Mouse (Mus musculus) cerebellum, postnatal 4 days (tissue): ENCODE measurements around the gene Ikbip.

Experiments used
- DNase-seq, 2 experiments: peaks; one replicate each; pipeline ENCODE4 v3.0.0; 2022; ENCODE audit warnings: low spot score in 2 of 2, mixed read lengths in 1 of 2

Ikbip gene

DNA sequence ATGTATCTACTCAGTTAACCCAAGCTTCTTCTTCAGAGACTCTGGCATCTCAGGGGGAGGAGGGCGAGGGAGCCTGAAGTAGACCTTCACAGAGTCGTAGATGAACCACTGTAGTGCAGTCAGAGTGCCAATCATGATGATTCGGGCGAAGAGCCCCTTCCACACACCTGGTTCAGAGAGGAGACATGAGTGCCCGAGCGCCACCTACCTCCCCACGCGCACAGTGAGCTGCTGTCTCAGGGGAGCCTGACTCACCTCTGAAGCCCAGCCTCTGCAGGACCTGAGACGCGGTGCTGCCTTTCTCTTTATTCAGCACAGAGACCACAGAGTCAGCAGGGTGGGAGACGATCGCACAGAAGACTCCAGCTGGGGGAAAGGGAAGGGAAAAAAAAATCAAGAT lies 34.2 kb downstream of the Ikbip start:
- no peak for DNase-seq

- DNase-seq = no peak
Observed at GRCm38 (mm10) chr10:91122646-91123045, 39.9 kb downstream of the Ikbip start.

- peak in 1 of 2 experiments; percentile 31 for DNase-seq
Observed at GRCm38 (mm10) chr10:91123281-91123827, 40.6 kb downstream of the Ikbip start.

DNA sequence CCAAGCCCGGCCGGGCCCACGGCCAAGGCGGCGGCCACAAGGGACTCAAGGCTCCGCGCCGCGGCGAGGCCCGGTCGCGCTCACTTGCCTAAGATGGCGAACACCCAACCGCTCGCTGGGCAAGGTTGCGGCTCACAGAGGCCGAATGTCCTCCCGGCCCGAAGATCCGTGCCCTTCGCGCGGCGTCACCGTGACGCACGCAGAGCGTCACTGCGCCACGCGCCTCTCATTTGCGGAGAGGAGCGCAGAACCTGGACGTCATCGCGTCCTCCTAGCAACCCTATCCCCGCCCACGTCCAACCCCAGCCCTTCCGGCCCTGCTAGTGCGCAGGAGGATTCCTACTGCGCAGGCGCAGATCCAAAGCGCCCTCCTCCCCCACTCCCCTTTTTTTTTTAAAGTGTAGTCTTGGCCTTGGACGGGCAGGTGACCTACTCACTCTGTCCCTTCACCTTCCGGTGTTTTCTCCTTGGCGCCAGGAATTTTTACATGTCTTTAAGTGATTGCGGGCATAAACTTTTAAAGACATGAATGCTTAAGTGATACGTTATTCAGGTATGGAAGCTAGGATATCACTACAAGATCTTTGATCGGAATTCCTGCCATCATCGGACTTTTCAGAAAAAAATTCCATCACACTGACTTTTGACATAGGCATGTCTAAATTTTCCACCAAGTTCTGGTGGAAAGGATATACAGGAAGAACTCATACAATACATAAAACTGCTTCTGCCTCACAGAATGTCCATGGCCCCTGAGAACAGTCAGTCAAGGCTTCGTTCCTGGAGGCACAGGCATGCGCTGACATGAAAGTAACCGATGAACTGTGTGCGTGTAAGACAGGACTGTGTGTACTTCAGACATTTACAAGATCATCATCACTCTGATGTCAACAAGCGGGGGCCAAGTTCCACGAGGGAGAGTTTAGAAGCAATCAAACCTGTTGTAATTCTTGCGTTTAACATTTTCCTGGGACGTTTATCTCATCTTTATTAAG lies 41.4 kb downstream of the Ikbip start, which contains the start of gene Slc25a3:
TSS of gene Slc25a3 (minus strand) at position 232 of the 995 bp plus-strand sequence.
- peak; percentile 93 to 97 for DNase-seq

DNA sequence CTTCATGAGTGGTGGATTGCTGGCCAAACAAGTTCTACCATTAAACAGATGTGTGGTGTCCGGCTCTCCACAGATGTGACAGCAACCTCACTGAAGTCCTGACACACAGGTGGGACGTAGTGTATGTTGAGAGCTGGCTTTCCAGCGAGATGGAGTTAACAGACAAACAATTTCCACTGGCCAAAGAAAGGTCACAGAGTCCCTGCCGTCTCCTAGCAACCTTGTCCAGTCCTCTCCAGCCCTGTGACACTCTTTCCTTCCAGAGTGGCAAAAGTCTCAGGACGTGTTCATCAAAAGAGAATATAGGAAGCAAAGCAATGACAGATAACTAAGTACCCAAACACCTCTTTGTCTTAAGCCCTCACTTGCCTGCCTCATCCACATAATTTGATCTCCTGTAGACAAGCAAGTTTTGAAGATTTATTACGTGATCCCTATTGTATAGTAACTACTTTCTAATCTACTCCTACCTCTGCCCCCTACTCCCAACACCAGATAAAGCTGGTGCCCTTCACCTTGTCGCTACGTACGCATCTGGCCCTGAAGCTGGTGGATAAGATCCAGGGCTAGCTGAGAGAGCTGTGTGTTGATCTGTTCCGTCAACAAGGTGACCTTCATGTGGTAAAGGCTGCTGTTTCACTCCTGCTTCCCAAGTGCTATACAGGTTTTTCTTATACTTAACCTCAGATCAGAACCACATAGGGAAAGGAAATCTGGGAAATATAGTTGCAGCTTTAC lies 44.0 kb downstream of the Ikbip start:
- no peak for DNase-seq

GRCm38 (mm10) chr10:91127395-91127794 lies 44.7 kb downstream of the Ikbip start:
- DNase-seq = no peak

DNA sequence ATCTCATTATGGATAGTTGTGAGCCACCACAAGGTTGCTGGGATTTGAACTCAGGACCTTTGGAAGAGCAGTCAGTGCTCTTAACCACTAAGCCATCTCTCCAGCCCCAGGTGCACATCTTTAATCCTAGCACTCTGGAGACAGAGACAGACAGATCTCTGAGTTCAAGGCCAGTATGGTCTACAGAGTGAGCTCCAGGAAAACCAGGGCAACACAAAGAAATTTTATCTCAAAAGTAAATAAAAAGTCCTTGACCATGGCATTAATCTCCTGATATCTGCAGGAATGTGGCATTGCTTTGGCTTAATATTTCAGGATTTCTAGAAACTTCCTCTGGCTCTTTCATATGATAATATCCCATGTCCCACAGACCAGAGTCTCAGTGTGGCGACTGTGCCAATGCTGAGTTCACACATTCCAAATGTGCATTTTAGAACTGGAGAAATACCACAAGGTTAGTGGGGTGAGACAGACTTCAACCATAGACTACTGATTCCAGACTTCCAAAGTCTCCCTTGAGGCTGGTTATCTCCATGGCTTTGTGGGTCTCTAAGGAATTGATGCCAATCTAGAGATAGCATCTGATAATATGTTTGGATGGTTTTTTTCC lies 45.9 kb downstream of the Ikbip start:
- no peak for DNase-seq

DNA sequence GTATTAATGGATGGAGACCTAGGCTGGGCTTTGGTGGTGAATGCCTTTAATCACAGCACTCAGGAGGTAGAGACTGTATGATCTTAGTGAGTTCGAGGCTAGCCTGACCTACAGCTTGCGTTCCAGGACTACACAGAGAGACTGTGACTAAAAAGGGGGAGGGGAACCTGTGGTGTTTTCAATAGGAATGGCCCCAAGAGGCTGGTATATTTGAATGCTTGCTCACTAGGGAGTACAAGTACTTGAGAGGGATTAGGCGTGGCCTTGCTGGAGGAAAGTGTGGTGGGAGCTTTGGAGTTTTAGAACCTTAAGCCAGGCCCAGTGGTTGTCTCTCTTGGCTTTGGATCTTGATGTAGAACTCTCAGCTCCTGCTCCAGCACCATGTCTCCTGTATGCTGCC lies 48.1 kb downstream of the Ikbip start:
- DNase-seq = no peak

DNA sequence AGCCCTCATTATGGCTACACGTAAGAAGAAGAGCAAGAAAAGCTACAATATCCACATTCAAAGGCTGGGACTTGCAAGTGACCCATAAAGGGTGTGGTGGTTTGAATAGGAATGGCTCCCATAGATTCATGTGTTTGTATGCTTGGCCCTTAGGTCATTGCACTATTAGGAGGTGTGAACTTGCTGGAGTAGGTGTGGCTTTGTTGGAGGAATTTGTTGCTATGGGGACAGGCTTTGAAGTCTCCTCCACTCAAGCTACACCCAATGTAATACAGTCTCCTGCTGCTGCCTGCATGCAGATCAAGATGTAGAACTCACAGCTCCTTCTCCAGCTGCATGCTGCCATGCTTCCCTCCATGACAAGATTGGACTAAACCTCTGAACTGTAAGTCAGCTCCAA lies 48.8 kb downstream of the Ikbip start:
- no peak for DNase-seq

GRCm38 (mm10) chr10:91135302-91135972 lies 52.7 kb downstream of the Ikbip start:
- no peak for DNase-seq

- no peak for DNase-seq
Observed at GRCm38 (mm10) chr10:91137400-91137799, 54.7 kb downstream of the Ikbip start.

DNA sequence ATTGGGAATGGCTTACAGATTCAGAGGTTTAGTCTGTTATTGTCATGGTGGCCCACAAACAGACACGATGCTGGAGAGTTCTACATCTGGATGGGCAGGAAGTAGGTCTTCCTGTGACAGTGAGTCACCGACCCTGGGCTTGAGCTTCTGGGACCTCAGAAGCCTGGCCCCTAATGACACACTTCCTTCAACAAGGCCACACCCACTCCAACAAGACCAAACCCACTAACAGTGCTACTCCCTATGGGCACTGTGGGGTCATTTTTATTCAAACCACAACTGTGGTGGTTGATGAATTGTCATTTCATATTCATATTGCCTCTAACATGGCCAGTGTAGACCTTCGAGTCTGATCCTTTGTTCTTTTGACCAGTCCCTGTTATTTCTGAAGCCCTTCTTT lies 55.6 kb downstream of the Ikbip start:
- no peak for DNase-seq

DNA sequence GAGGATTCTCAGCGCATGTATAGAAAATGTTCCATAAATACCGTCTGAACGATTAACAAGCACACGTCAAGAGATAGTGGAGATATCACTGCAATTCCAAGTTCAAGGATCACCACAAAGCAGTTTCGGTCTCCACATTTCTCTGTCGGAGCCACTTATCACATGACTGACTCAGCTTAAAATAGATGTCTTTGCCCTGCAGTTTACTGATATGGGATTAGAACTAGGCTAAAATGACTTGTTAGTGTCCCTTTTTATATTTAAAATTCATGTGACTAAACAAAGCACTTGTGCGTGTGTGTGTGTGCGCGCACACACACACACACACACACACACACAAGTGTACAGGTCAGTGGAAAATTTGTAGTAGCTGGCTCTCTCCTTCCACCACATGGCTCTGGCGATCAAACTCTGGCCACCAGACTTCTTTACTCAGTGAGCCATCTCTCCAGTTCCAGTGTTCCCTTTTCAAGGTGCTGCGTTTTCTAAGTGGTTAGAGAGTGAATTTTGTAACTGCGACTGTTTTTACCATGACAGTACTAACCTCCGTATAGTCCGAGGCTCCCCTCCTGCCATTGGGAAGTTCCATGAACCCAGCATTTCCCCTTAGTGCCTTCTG lies 56.5 kb downstream of the Ikbip start:
- no peak for DNase-seq

DNA sequence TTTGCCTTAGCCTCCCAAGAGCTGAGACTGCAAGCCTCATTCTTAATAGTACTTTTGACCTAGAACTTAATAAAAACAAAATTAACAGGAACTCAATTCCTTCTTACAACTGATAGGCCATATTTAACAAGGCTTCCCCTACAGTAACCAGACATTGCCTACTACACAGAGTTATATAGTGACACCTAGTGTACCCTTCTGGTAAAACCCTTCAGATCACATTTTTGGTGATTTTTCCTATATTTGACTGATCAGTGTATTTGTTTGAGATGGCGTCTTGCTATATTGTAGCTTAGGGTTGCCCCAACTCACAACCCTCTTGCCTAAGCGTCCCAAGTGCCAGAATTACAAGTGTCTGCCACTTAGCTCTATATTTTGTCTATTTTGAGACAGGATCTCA lies 58.8 kb downstream of the Ikbip start:
- DNase-seq = no peak

DNA sequence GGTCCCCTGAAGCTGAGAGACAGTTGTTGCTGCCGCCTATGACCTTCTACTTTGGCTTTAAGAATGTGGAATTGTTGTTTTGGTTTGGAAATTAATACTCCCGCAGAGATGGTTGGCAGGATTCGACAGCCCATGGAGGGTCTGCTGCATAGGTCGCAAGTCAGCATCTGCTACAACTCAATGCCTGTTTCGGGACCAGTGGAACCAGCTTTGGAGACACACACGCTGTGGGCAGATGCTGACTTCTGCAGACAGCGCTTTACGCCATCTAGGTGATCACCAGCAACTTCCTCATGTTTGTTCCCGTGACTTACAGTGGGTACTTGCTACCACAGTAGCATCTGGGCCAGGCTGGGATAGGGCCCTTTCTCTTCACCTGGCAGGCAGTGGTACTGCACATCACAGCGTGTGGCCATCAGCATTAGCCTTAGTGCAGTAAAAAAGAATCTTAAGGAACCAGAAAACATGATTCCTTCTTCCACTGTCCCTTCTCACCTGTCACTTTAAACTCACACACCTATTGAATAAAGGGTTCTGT lies 60.0 kb downstream of the Ikbip start:
- DNase-seq = no peak

GRCm38 (mm10) chr10:91143313-91144230 lies 60.8 kb downstream of the Ikbip start:
- DNase-seq = no peak

DNA sequence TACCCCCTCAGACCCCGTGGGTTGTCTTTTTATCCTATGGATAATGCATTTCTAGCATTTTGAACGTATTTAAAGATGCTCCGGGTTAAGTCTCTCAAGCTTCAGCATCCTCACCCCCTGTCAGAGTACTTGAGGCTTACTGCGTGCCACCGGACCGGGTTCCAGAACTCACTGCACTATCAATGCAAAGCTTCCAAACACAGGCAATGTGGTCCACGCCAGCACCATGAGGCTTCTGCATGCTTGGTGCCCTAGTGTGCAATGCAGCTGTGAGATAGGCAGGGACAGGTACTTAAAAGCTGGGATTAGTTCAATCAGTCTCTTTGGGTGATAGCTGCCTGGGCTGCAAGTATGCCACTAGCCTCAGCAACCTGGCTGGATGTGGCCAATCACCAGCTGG lies 62.7 kb downstream of the Ikbip start:
- no peak for DNase-seq
